Mouse (Mus musculus) MEL (cell line): Measurements from ENCODE around the gene Ostf1. TPM values are rescaled to one million over a fixed set of nuclear protein-coding genes. Genes with fewer than 3 reads are reported as not detected.
A peak's percentile ranks its signal among the peaks of the same experiment; 100 is the strongest.

Experiments used
- DNase-seq: peaks from one replicate; pipeline ENCODE4 v3.0.0; 2011; ENCODE audit warnings: low read depth, low spot score
- H3K27ac ChIP-seq: 2 replicates; pipeline ENCODE4 v1.5.1; 2012; ENCODE audit warnings: low read depth, mild to moderate bottlenecking, control low read depth, low read length, moderate library complexity; ENCODE audit not compliant: control insufficient read depth
- H3K27me3 ChIP-seq, 2 experiments: fragments of 150-350 bp in 1 of 2; sonication (generic) in 1 of 2; 2 replicates each; pipeline ENCODE4 v1.6.1; 2012; ENCODE audit warnings: low read length in 2 of 2, mild to moderate bottlenecking in 2 of 2, improper control_type of control experiment in 1 of 2, moderate library complexity in 1 of 2; ENCODE audit not compliant: insufficient read depth in 2 of 2, control insufficient read depth in 1 of 2
- H3K36me3 ChIP-seq, 2 experiments: 2 replicates each; pipeline ENCODE4 v1.6.1; 2012 to 2014; ENCODE audit warnings: low read length in 2 of 2, improper control_type of control experiment in 1 of 2, inconsistent platforms in 1 of 2, mild to moderate bottlenecking in 1 of 2; ENCODE audit not compliant: insufficient read depth in 2 of 2, control insufficient read depth in 1 of 2
- H3K4me1 ChIP-seq, 2 experiments: fragments of 150-350 bp in 1 of 2; sonication (generic) in 1 of 2; 2 replicates each; pipeline ENCODE4 v1.6.1; 2012; ENCODE audit warnings: low read length in 2 of 2, improper control_type of control experiment in 1 of 2, mild to moderate bottlenecking in 1 of 2; ENCODE audit not compliant: insufficient read depth in 2 of 2, control insufficient read depth in 1 of 2
- H3K4me3 ChIP-seq, 2 experiments: fragments of 150-350 bp in 1 of 2; sonication (generic) in 1 of 2; 2 replicates each; pipeline ENCODE4 v1.5.1; 2012; ENCODE audit warnings: low read depth in 2 of 2, low read length in 2 of 2, mild to moderate bottlenecking in 2 of 2, moderate library complexity in 2 of 2, control low read depth in 1 of 2, improper control_type of control experiment in 1 of 2; ENCODE audit not compliant: control insufficient read depth in 1 of 2, insufficient read depth in 1 of 2
- H3K79me2 ChIP-seq: 2 replicates; pipeline ENCODE4 v1.6.1; 2012; ENCODE audit warnings: mild to moderate bottlenecking, low read length, moderate library complexity; ENCODE audit not compliant: control insufficient read depth, poor library complexity, insufficient read depth
- H3K9ac ChIP-seq: 2 replicates; pipeline ENCODE4 v1.6.1; 2012; ENCODE audit warnings: low read depth, mild to moderate bottlenecking, control low read depth, low read length, moderate library complexity; ENCODE audit not compliant: control insufficient read depth, poor library complexity, severe bottlenecking
- H3K9me3 ChIP-seq: fragments of 150-350 bp; sonication (generic); replicated peaks from 2 replicates; pipeline ENCODE4 v1.6.1; 2012; ENCODE audit warnings: mild to moderate bottlenecking, low read length, improper control_type of control experiment, moderate library complexity; ENCODE audit not compliant: insufficient read depth
- BHLHE40 ChIP-seq: IDR thresholded peaks from 2 replicates; pipeline ENCODE4 v1.6.1; 2012; ENCODE audit warnings: low read depth, mild to moderate bottlenecking, inconsistent platforms, low read length, improper control_type of control experiment, borderline replicate concordance
- CHD1 ChIP-seq: IDR thresholded peaks from 2 replicates; pipeline ENCODE4 v1.6.1; 2012; ENCODE audit warnings: low read depth, mild to moderate bottlenecking, inconsistent platforms, low read length, improper control_type of control experiment
- ELF1 ChIP-seq: IDR thresholded peaks from 2 replicates; pipeline ENCODE4 v1.6.1; 2014; ENCODE audit warnings: low read depth, mild to moderate bottlenecking, inconsistent platforms, low read length, improper control_type of control experiment, moderate library complexity
- MAX ChIP-seq: IDR thresholded peaks from 2 replicates; pipeline ENCODE4 v1.6.1; 2011; ENCODE audit warnings: low read length, improper control_type of control experiment
- MXI1 ChIP-seq: IDR thresholded peaks from 2 replicates; pipeline ENCODE4 v1.6.1; 2011; ENCODE audit warnings: mild to moderate bottlenecking, low read depth, low read length, improper control_type of control experiment
- MYB ChIP-seq: IDR thresholded peaks from 2 replicates; pipeline ENCODE4 v1.6.1; 2011; ENCODE audit warnings: mild to moderate bottlenecking, low read depth, low read length, improper control_type of control experiment
- MYC ChIP-seq: IDR thresholded peaks from 2 replicates; pipeline ENCODE4 v1.6.1; 2011; ENCODE audit warnings: low read depth, mild to moderate bottlenecking, low read length, improper control_type of control experiment, moderate library complexity
- NELFE ChIP-seq: IDR thresholded peaks from 2 replicates; pipeline ENCODE4 v1.6.1; 2011; ENCODE audit warnings: low read depth, low read length, improper control_type of control experiment
- NRF1 ChIP-seq: IDR thresholded peaks from 2 replicates; pipeline ENCODE4 v1.6.1; 2014; ENCODE audit warnings: low read depth, mild to moderate bottlenecking, inconsistent platforms, low read length, improper control_type of control experiment, moderate library complexity; ENCODE audit not compliant: poor library complexity, insufficient read depth, severe bottlenecking
- POLR2A ChIP-seq, 2 experiments: IDR thresholded peaks; 2 replicates each; pipeline ENCODE4 v1.6.1; 2011 to 2012; ENCODE audit warnings: low read length in 2 of 2, mild to moderate bottlenecking in 2 of 2, control low read depth in 1 of 2, improper control_type of control experiment in 1 of 2, low read depth in 1 of 2, moderate library complexity in 1 of 2; ENCODE audit not compliant: control insufficient read depth in 1 of 2, insufficient read depth in 1 of 2, poor library complexity in 1 of 2
- POLR2AphosphoS5 ChIP-seq: IDR thresholded peaks from 2 replicates; pipeline ENCODE4 v1.6.1; 2012; ENCODE audit warnings: low read depth, borderline replicate concordance, mild to moderate bottlenecking, inconsistent platforms, low read length, moderate library complexity, mixed read lengths
- RAD21 ChIP-seq: IDR thresholded peaks from 2 replicates; pipeline ENCODE4 v1.6.1; 2011; ENCODE audit warnings: mild to moderate bottlenecking, low read depth, low read length, improper control_type of control experiment
- RCOR1 ChIP-seq: IDR thresholded peaks from 2 replicates; pipeline ENCODE4 v1.6.1; 2012; ENCODE audit warnings: low read depth, mild to moderate bottlenecking, inconsistent platforms, low read length, improper control_type of control experiment
- TAL1 ChIP-seq: IDR thresholded peaks from 2 replicates; pipeline ENCODE4 v1.6.1; 2012; ENCODE audit warnings: mild to moderate bottlenecking, inconsistent platforms, low read length, moderate library complexity, mixed read lengths
- TBP ChIP-seq: IDR thresholded peaks from 2 replicates; pipeline ENCODE4 v1.8.0; 2011; ENCODE audit warnings: low read depth, low read length, improper control_type of control experiment
- TCF12 ChIP-seq: IDR thresholded peaks from 2 replicates; pipeline ENCODE4 v1.6.1; 2014; ENCODE audit warnings: low read depth, mild to moderate bottlenecking, inconsistent platforms, low read length, improper control_type of control experiment, moderate library complexity
- USF1 ChIP-seq: IDR thresholded peaks from 2 replicates; pipeline ENCODE4 v1.6.1; 2014; ENCODE audit warnings: low read depth, mild to moderate bottlenecking, inconsistent platforms, low read length, improper control_type of control experiment, moderate library complexity
- USF2 ChIP-seq, 2 experiments: IDR thresholded peaks; 2 replicates each; pipeline ENCODE4 v1.6.1; 2011 to 2012; ENCODE audit warnings: improper control_type of control experiment in 2 of 2, low read length in 2 of 2, borderline replicate concordance in 1 of 2, inconsistent platforms in 1 of 2, low read depth in 1 of 2, mild to moderate bottlenecking in 1 of 2; ENCODE audit not compliant: insufficient read depth in 1 of 2
- ZC3H11A ChIP-seq: IDR thresholded peaks from 2 replicates; pipeline ENCODE4 v1.6.1; 2012; ENCODE audit warnings: low read depth, mild to moderate bottlenecking, inconsistent platforms, low read length, improper control_type of control experiment
- ZKSCAN1 ChIP-seq: IDR thresholded peaks from 2 replicates; pipeline ENCODE4 v1.6.1; 2012; ENCODE audit warnings: low read depth, mild to moderate bottlenecking, inconsistent platforms, low read length, improper control_type of control experiment, moderate library complexity
- ZMIZ1 ChIP-seq: IDR thresholded peaks from 2 replicates; pipeline ENCODE4 v1.6.1; 2012; ENCODE audit warnings: low read depth, mild to moderate bottlenecking, inconsistent platforms, low read length, improper control_type of control experiment, moderate library complexity
- ZNF384 ChIP-seq: IDR thresholded peaks from 2 replicates; pipeline ENCODE4 v1.6.1; 2012; ENCODE audit warnings: low read depth, mild to moderate bottlenecking, inconsistent platforms, low read length, improper control_type of control experiment
- polyA plus RNA-seq, 2 experiments: library from polyadenylated mRNA; stranded (reverse) in 1 of 2; unstranded in 1 of 2; fragments of >175 nt in 1 of 2; fragments of >200 nt in 1 of 2; gene quantifications; 2 replicates each; pipeline versions ENCODE4 v1.2.1 to v1.2.4; 2012; ENCODE audit warnings: low replicate concordance in 2 of 2, low read depth in 1 of 2; ENCODE audit not compliant: insufficient read length in 2 of 2, insufficient read depth in 1 of 2, missing spikeins in 1 of 2
- total RNA-seq: library from RNA; depleted of rRNA; stranded (reverse); fragments of 300-350 nt; gene quantifications from 2 replicates; pipeline ENCODE4 v1.2.3, GENCODE M21; 2012

Ostf1 gene
- total and polyA plus RNA-seq, 3 experiments, result 117 to 162 TPM; not detected in 1

GRCm38 (mm10) chr19:18644084-18644483 lies 12.5 kb upstream of the Ostf1 start (continued):
- TF ChIP-seq POLR2AphosphoS5, result no peak
- TF ChIP-seq MAX, result peak; percentile 78
- peak; percentile 81 for TF ChIP-seq BHLHE40
- TF ChIP-seq USF1, result peak; percentile 97
- TF ChIP-seq USF2 (IDR thresholded peaks at IDR 0.05; ENCODE audit: borderline replicate concordance in 1 of 2, insufficient read depth in 1 of 2, low read depth in 1 of 2, low read length in 2 of 2), result peak; percentile 37 to 89; a peak in 3 of 4 replicates
- TF ChIP-seq MXI1, result peak; percentile 36; the same call in 1 of the 2 replicates
- TF ChIP-seq TBP, result no peak; the same call in none of the 2 replicates
- no peak for TF ChIP-seq NRF1
- TF ChIP-seq NELFE, result peak; percentile 46; the same call in 1 of the 2 replicates
- no peak for TF ChIP-seq ZC3H11A
- peak; percentile 50; the same call in 1 of the 2 replicates for TF ChIP-seq MYC
- peak; percentile 36; the same call in 1 of the 2 replicates for TF ChIP-seq TCF12
- TF ChIP-seq MYB, result 0 out of 2 replicates have a peak, but pooled peaks have one; percentile 17
- no peak for TF ChIP-seq CHD1
- peak; percentile 12; the same call in 1 of the 2 replicates for TF ChIP-seq RCOR1
- no peak for TF ChIP-seq ELF1

DNA sequence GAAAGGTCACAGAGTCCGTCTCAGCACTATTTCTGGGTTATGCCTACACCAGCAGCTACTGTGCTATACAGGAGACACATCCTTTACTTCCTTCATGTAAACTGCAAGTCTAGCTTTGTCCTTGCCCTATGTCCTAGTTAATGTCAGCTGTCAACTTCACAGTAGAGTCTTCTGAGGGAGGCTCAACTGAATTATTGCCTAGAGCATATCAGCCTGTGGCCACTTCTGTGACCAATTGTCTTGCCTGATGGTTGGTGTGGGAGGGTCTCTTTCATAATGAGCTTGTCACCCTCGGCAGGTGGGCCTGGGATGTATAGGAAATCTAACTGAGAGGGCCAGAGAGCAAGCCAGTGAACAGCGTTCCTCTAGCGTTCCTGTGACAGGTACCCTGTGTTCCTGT lies 11.8 kb upstream of the Ostf1 start:
- no peak for TF ChIP-seq ZKSCAN1
- TF ChIP-seq ZNF384, result no peak
- TF ChIP-seq POLR2A (IDR thresholded peaks at IDR 0.05; ENCODE audit: control insufficient read depth in 1 of 2, insufficient read depth in 1 of 2, low read depth in 1 of 2, low read length in 2 of 2, poor library complexity in 1 of 2), result no peak
- TF ChIP-seq TAL1, result no peak
- no peak for TF ChIP-seq NELFE
- TF ChIP-seq ZMIZ1, result no peak
- no peak for TF ChIP-seq RAD21
- TF ChIP-seq, all 39 proteins: peak for 0
- Histone ChIP-seq H3K27ac (peak overlapping the region; percentile 98), H3K36me3 (peaks cover 10 to 48% of the 10 kb centered on the region in 2 experiments), H3K4me1 (peaks cover 23 to 33% of the 10 kb centered on the region in 2 experiments), H3K9ac (peak overlapping the region; percentile 59), H3K9me3 (no peaks in the 10 kb centered on the region), H3K79me2 (peaks cover 1% of the 10 kb centered on the region; the same call in 1 of the 2 replicates), H3K4me3 (peak overlapping the region in 1 of 2 experiments; percentile 6; a peak in 1 of 4 replicates), H3K27me3 (no peaks in the 10 kb centered on the region)
- DNase-seq, result no peak
